Mouse (Mus musculus): ENCODE results near the gene Rnf227. TPM values are rescaled to one million over a fixed set of nuclear protein-coding genes. Genes with fewer than 3 reads are reported as not detected.
"Not testable (repeated sequence)": the region's sequence is repeated elsewhere in the genome, so short reads cannot be mapped to it uniquely, and the experiment has no call there.

Gene Rnf227
- total and polyA plus RNA-seq, 2 experiments from 2014 or later, result 225 to 231 TPM

- H3K36me3 ChIP-seq (ENCODE audit: insufficient read depth), result peaks cover 82% of the 10 kb centered on the region
- 97% methylated on average over 2 of the region's 2 CpGs for WGBS
- no peak overlapping the region for H3K27ac ChIP-seq (ENCODE audit: low read depth, low read length)
- H3K9me3 ChIP-seq (ENCODE audit: low read length), result no peaks in the 10 kb centered on the region
- H3K4me1 ChIP-seq (ENCODE audit: insufficient read depth), result no peaks in the 10 kb centered on the region
- no peak overlapping the region for H3K4me3 ChIP-seq (ENCODE audit: low read depth, low read length)
- H3K9ac ChIP-seq, result no peak overlapping the region
- H3K27me3 ChIP-seq (ENCODE audit: insufficient read depth, low read length), result no peaks in the 10 kb centered on the region
- ATAC-seq, result no peak
- H3K4me2 ChIP-seq (ENCODE audit: low read depth), result no peak overlapping the region
- DNase-seq, result no peak
- TF ChIP-seq CTCF (IDR thresholded peaks at IDR 0.05; ENCODE audit: low read depth), result no peak
Measured at GRCm38 (mm10) chr11:69306039-69306438, 34.2 kb upstream of the Rnf227 start.

- no peak overlapping the region for H3K9ac ChIP-seq
- H3K4me2 ChIP-seq (ENCODE audit: low read depth), result no peak overlapping the region
- no peaks in the 10 kb centered on the region for H3K9me3 ChIP-seq (ENCODE audit: low read length)
- H3K27me3 ChIP-seq (ENCODE audit: insufficient read depth, low read length), result no peaks in the 10 kb centered on the region
- peaks cover 62% of the 10 kb centered on the region for H3K36me3 ChIP-seq (ENCODE audit: insufficient read depth)
- DNase-seq (no peak), ATAC-seq (no peak)
- no peak overlapping the region for H3K27ac ChIP-seq (ENCODE audit: low read depth, low read length)
- 67% methylated on average over 7 of the region's 7 CpGs for WGBS
- H3K4me3 ChIP-seq (ENCODE audit: low read depth, low read length), result no peak overlapping the region
- no peak for TF ChIP-seq CTCF (IDR thresholded peaks at IDR 0.05; ENCODE audit: low read depth)
- H3K4me1 ChIP-seq (ENCODE audit: insufficient read depth), result no peaks in the 10 kb centered on the region
Measured at GRCm38 (mm10) chr11:69311266-69311665, 29.0 kb upstream of the Rnf227 start.

GRCm38 (mm10) chr11:69316361-69316760 lies 23.9 kb upstream of the Rnf227 start:
- Histone ChIP-seq H3K4me1 (ENCODE audit: insufficient read depth) (no peaks in the 10 kb centered on the region), H3K4me3 (ENCODE audit: low read depth, low read length) (no peak overlapping the region), H3K27ac (ENCODE audit: low read depth, low read length) (no peak overlapping the region), H3K36me3 (ENCODE audit: insufficient read depth) (peaks cover 38% of the 10 kb centered on the region), H3K27me3 (ENCODE audit: insufficient read depth, low read length) (no peaks in the 10 kb centered on the region), H3K4me2 (ENCODE audit: low read depth) (no peak overlapping the region), H3K9ac (no peak overlapping the region), H3K9me3 (ENCODE audit: low read length) (no peaks in the 10 kb centered on the region)
- 97% methylated on average over 6 of the region's 6 CpGs for WGBS
- TF ChIP-seq CTCF (IDR thresholded peaks at IDR 0.05; ENCODE audit: low read depth), result no peak
- ATAC-seq, result no peak
- no peak for DNase-seq

- ATAC-seq; H3K27ac ChIP-seq (ENCODE audit: low read depth, low read length); H3K27me3 ChIP-seq (ENCODE audit: insufficient read depth, low read length); H3K9ac ChIP-seq; DNase-seq; H3K4me3 ChIP-seq (ENCODE audit: low read depth, low read length); H3K4me2 ChIP-seq (ENCODE audit: low read depth); H3K9me3 ChIP-seq (ENCODE audit: low read length): not testable (repeated sequence)
- peaks cover 37% of the 10 kb centered on the region for H3K36me3 ChIP-seq (ENCODE audit: insufficient read depth)
- WGBS, result 85% methylated on average over 3 of the region's 3 CpGs
- H3K4me1 ChIP-seq (ENCODE audit: insufficient read depth), result peaks cover 11% of the 10 kb centered on the region
Measured at GRCm38 (mm10) chr11:69318000-69318399, 22.3 kb upstream of the Rnf227 start.

- Histone ChIP-seq H3K4me2 (ENCODE audit: low read depth) (peak overlapping the region; percentile 79; the same call in 1 of the 2 replicates), H3K36me3 (ENCODE audit: insufficient read depth) (peaks cover 24% of the 10 kb centered on the region), H3K27me3 (ENCODE audit: insufficient read depth, low read length) (no peaks in the 10 kb centered on the region), H3K9ac (0 out of 2 replicates have a peak overlapping the region, but pooled peaks have one; percentile 81), H3K9me3 (ENCODE audit: low read length) (no peaks in the 10 kb centered on the region), H3K4me3 (ENCODE audit: low read depth, low read length) (no peak overlapping the region), H3K4me1 (ENCODE audit: insufficient read depth) (peaks cover 22% of the 10 kb centered on the region), H3K27ac (ENCODE audit: low read depth, low read length) (no peak overlapping the region)
- no peak for TF ChIP-seq CTCF (IDR thresholded peaks at IDR 0.05; ENCODE audit: low read depth)
- no peak for ATAC-seq
- DNase-seq, result no peak
- WGBS, result 95% methylated on average over 6 of the region's 6 CpGs
Measured at GRCm38 (mm10) chr11:69321580-69321979, 18.7 kb upstream of the Rnf227 start.

GRCm38 (mm10) chr11:69322010-69322409 lies 18.3 kb upstream of the Rnf227 start:
- Histone ChIP-seq H3K27ac (ENCODE audit: low read depth, low read length) (no peak overlapping the region), H3K36me3 (ENCODE audit: insufficient read depth) (peaks cover 24% of the 10 kb centered on the region), H3K4me2 (ENCODE audit: low read depth) (peak overlapping the region; percentile 79), H3K4me1 (ENCODE audit: insufficient read depth) (peaks cover 22% of the 10 kb centered on the region), H3K27me3 (ENCODE audit: insufficient read depth, low read length) (no peaks in the 10 kb centered on the region), H3K4me3 (ENCODE audit: low read depth, low read length) (no peak overlapping the region; the same call in 1 of the 2 replicates), H3K9ac (peak overlapping the region; percentile 81; the same call in 1 of the 2 replicates), H3K9me3 (ENCODE audit: low read length) (no peaks in the 10 kb centered on the region)
- ATAC-seq, result no peak
- DNase-seq, result no peak
- 52% methylated on average over 6 of the region's 6 CpGs for WGBS
- TF ChIP-seq CTCF (IDR thresholded peaks at IDR 0.05; ENCODE audit: low read depth), result no peak

GRCm38 (mm10) chr11:69322693-69323471 lies 17.4 kb upstream of the Rnf227 start:
- H3K9me3 ChIP-seq (ENCODE audit: low read length), result no peaks in the 10 kb centered on the region
- TF ChIP-seq CTCF (IDR thresholded peaks at IDR 0.05; ENCODE audit: low read depth), result no peak
- H3K27ac ChIP-seq (ENCODE audit: low read depth, low read length), result peak overlapping the region; percentile 90
- peak overlapping the region; percentile 72 for H3K4me3 ChIP-seq (ENCODE audit: low read depth, low read length)
- peak overlapping the region; percentile 79 for H3K4me2 ChIP-seq (ENCODE audit: low read depth)
- peak overlapping the region; percentile 81 for H3K9ac ChIP-seq
- peaks cover 17% of the 10 kb centered on the region for H3K36me3 ChIP-seq (ENCODE audit: insufficient read depth)
- WGBS, result 13% methylated on average over 18 of the region's 18 CpGs
- ATAC-seq, result no peak
- no peaks in the 10 kb centered on the region for H3K27me3 ChIP-seq (ENCODE audit: insufficient read depth, low read length)
- peaks cover 22% of the 10 kb centered on the region for H3K4me1 ChIP-seq (ENCODE audit: insufficient read depth)
- DNase-seq, result no peak

All from forebrain, postnatal 0 days (tissue).